Mouse (Mus musculus) cerebellum, adult 8-10 months (tissue): Measurements from ENCODE around the gene Tpp1.

ENCODE experiments used
- DNase-seq: peaks from one replicate; pipeline ENCODE4 v3.0.0; 2022

Tpp1 gene

DNA sequence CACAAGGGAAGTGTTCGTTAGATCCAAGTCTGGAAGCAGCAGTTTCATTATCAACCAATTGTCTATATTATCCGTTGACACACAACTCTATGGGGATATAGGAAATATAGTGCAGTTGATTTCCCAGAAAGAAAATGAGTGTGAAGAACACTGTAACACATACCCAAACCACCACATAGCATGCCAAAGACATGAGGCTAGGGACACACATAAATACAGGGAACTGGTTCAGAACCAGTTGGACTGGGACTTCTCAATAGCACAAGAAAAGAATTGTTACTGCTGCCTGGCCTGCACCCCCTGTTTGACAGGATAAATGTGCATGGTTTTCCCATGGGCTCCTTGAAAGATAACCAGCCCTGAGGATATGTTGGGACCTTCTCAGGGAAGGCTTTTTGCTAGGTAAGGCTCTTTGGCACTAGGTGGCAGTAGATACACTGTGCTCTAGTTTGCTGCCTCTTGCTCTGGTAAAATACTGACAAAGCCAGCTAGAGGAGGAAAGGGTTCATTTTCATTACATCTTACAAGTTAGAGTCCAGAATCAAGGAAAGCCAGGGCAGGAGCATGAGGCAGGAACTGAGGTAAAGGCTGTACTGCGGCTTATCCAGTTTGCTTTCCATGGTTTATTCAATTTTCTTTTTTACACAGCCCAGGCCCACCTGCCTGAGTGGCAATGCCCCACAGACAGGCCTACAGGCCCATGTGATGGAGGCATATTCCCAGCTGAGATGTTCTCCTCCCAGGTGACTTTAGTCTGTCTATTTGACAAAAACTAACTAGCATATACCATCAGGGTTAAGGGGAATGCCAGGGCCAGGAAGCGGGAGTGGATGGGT lies 25.7 kb downstream of the Tpp1 start:
- DNase-seq: peak; percentile 53

DNA sequence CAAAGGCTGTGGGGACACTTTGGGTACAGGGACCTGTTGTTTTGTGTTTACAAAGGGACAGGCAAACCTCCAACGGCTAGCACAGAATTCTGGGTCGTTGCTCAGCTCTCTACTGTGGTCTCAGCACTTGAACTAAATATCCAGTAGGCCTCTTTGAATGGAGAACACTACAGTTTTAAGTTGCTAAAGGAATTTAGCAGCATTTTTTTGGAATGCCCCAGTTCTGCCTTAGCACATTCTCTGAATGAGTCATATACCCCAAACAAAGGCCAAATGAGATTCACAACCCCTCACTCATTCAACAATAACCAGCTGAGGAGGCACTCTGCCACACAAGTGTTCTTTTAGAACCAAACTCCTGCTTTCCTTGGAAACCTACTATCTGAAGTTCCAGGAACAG lies 30.1 kb downstream of the Tpp1 start:
- no peak for DNase-seq

DNA sequence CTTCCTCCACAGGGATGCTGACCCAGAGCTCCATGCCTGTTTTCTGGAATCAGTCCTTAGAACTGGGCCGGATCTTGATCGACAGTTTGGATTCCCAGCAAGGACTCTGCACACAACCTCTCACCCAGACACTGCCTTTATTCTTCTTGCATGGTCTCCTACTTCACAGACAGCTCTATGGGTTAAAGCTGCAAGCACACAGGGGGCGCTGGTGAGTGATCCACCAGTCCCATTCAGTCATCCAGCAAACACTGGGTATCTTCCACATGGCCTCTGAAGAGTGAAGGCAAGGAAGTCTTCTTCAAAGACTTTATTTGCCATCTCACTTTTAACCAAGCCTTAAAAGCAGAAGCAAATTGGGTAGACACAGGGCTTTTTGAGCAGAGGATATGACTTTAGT lies 36.7 kb downstream of the Tpp1 start:
- no peak for DNase-seq

GRCm38 (mm10) chr7:105708733-105709132 lies 43.3 kb downstream of the Tpp1 start:
- no peak for DNase-seq

DNA sequence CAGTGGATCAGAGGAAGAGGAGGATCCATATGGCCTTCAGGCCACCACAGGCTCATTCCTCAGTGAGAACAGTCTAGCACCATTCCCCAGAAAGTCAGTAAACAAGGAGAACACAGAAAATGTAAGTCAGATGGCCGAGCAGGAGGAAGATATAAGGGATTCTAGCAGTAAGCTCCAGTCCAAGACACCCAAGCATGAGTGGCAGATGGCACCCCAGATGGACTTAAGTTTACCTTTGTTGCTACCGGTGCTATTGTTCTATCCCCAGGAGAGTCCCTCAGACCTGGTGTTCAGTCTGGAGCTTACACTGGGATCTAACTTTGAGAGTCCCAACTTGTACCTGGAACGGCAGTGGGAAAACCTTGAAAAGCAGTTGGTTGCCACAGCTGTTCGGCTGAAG lies 48.2 kb downstream of the Tpp1 start:
- no peak for DNase-seq

GRCm38 (mm10) chr7:105703184-105703583 lies 48.9 kb downstream of the Tpp1 start:
- peak; percentile 6 for DNase-seq
